Mouse (Mus musculus) retina, embryonic 14.5 days (tissue): ENCODE measurements at regions not wholly inside any gene's neighbourhood (a gene's known extent, or its start where the extent isn't known, plus 50 kb on each side); places are given as distances from the start of the nearest gene placed in this dataset.

Experiments
- DNase-seq: peaks from one replicate; pipeline ENCODE4 v3.0.0-alpha.2; 2015; ENCODE audit warnings: low spot score

GRCm38 (mm10) chr1:138343451-138343850 is 69.9 kb downstream of the Atp6v1g3 start:
- DNase-seq = no peak

- DNase-seq = no peak
These were observed 71.4 kb downstream of the Atp6v1g3 start for GRCm38 (mm10) chr1:138344920-138345319.

GRCm38 (mm10) chr1:138345992-138346391 is 72.5 kb downstream of the Atp6v1g3 start:
- peak; percentile 39 for DNase-seq

GRCm38 (mm10) chr1:138346904-138347303 is 73.4 kb downstream of the Atp6v1g3 start:
- DNase-seq = no peak

- no peak for DNase-seq
These were observed 74.9 kb downstream of the Atp6v1g3 start for GRCm38 (mm10) chr1:138348447-138348846.

GRCm38 (mm10) chr1:138349099-138349498 is 75.6 kb downstream of the Atp6v1g3 start:
- no peak for DNase-seq

GRCm38 (mm10) chr1:138356407-138356806 is 82.9 kb downstream of the Atp6v1g3 start:
- no peak for DNase-seq

- DNase-seq = no peak
These were observed 89.3 kb downstream of the Atp6v1g3 start for GRCm38 (mm10) chr1:138362684-138363472.

GRCm38 (mm10) chr1:138369953-138370482 is 96.5 kb downstream of the Atp6v1g3 start:
- no peak for DNase-seq

- DNase-seq = no peak
These were observed 97.9 kb downstream of the Atp6v1g3 start for GRCm38 (mm10) chr1:138371474-138371873.

- DNase-seq = no peak
These were observed 110.6 kb downstream of the Atp6v1g3 start for GRCm38 (mm10) chr1:138384146-138384545.

- peak; percentile 68 for DNase-seq
These were observed 111.8 kb downstream of the Atp6v1g3 start for GRCm38 (mm10) chr1:138385156-138385841.

GRCm38 (mm10) chr1:138386001-138386400 is 112.5 kb downstream of the Atp6v1g3 start:
- DNase-seq = peak; percentile 11

GRCm38 (mm10) chr1:138388634-138389033 is 115.1 kb downstream of the Atp6v1g3 start:
- no peak for DNase-seq

- no peak for DNase-seq
These were observed 116.1 kb downstream of the Atp6v1g3 start for GRCm38 (mm10) chr1:138389676-138390075.

GRCm38 (mm10) chr1:138418610-138419009 is 145.1 kb downstream of the Atp6v1g3 start:
- DNase-seq = peak; percentile 17

GRCm38 (mm10) chr1:138427416-138427815 is 153.9 kb downstream of the Atp6v1g3 start:
- no peak for DNase-seq
